Mouse (Mus musculus): ENCODE results near the gene Slc38a4.

Gene Slc38a4

DNA sequence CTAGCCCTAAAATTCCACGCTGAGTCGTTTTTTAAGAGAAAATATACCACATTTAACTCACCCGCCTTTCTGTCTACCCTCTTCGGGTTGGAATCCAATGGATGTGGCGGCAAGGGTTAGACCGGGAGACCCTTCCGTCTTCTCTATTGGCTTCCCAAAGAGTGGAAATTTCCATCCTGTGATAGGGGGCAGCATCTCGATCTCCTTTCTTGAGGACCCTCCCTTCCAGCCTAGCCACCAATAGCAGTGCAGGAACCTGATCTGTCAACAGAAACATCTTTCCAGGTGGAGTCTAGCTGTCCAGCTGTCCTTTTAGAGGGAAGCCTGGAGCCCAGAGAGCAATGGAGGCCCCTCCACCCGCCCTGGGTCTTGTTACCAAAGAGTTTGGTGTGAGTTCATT is at the start of gene Slc38a4:
Slc38a4 (minus strand) TSS at position 163 of the 400 bp plus-strand sequence.
- DNase-seq = no peak

DNA sequence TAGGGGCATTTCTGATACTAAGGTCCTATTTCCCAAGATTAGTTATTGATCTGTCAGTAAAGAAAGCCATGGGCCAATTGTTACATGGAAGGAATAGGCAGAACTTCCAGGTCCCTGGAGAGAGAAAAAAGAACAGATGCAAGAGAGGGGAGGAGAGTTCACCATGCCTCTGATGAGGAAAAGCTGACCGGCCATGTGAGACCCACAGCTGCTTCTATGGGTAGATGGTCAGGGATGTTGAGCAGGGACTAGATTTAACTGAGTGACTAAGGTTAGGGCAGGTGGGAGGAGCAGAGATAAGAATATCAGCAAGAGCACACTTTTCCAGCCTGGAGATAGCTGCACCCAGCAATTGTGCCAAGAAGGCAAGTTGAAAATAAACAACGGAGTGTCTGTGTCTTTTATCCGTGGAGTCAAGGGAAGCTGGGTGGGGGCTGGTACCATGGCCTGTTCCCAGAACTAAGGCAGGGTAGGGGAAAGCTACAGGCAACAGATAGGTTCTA is 49.2 kb upstream of the Slc38a4 start:
- no peak for DNase-seq

GRCm38 (mm10) chr15:97104048-97104447 is 48.3 kb upstream of the Slc38a4 start:
- DNase-seq = no peak

DNA sequence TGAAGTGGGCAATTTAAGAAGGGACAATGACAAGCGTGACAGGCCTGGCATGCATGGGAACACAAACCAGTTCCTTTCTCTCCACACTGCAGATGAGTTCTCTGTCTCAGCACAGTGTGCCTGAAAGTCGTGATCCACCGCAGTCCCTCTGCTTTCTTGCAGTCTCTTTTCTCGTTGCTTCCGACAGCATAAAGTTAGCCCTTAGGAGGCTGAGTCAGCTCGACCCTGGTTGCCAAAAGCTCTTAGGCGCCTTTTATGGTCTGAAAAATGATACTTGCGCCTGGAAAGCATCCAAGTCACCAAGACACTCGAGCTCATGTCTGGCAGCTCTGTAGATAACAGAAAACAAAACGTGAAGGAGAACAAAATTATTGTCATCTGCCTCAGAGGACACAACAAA is 47.1 kb upstream of the Slc38a4 start:
- DNase-seq = no peak

DNA sequence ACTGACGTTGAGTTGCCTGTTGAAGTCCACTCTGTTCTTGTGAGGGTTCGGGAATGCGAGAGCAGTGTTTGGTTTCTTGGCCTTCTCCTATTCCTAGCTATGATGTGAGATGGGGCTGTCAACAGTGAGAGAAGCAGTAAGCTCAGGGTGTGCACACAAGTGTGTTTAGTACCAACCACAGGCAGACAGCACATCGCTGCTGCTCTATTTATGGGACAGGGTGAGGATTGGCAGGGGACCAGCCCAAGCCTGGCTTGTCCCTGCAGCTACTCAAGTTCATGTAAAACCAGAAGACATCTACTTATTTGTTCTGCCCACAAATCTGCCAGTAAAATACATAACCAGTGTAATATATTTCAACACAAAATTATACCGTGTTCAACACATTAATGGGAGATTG is 46.4 kb upstream of the Slc38a4 start:
- DNase-seq = no peak

DNA sequence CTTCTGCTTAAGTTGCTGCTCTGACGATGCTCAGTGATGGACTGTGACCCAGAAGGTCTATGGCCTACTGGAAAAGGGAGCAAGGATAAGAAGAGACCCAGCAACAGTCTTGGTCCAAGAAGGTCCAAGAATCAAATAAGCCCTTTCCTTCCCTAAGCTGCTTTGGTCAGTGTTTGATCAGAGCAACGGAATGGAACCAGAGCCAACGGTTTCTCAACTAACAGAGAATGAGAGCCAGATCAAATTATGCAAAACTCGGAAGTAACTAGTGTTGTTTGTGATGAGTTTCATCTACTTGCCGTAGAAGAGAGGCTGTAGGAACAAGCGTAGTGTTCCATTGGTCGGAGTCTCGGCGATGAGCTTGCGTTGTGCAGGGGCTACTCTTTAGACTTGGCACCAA is 43.3 kb upstream of the Slc38a4 start:
- DNase-seq = no peak

DNA sequence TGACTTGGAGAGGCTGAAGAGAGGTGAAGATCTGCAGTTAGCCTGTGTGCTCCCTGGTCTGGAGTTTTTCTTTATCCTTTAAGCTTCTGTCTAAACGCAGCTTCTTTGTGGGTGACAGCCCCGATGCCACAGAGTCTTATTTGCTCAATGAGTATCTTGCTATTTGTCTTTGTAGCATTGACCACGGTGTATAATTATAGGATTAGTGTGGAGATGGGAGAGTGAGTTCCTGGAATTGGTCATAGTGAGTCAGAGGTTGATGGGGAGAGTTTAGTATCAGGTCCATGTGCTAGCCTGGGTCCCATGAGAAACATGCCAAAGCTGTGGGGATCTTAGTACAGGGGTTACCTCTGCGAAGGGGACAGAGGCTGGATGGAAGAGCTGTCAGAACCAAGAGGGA is 41.8 kb upstream of the Slc38a4 start:
- DNase-seq = no peak

DNA sequence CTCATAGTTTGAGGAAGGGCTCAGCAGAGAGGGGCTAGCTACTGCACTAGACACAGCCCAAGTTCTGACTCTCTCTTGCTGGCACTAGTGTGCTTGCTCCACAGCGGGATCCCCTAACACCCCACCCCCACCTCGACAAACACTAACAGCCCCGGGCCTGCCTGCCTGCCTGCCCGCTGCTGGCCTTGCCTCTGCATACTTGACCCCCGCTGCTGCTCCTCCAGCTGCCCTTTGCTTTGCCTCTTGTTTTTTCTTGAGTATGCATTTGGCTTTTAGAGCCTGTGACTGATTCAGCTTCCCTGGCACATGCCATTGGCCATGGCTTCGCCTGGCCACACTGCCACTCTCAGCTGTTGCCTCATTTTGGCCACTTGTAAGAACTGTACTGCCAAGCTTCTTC is 33.8 kb upstream of the Slc38a4 start:
- DNase-seq = no peak

DNA sequence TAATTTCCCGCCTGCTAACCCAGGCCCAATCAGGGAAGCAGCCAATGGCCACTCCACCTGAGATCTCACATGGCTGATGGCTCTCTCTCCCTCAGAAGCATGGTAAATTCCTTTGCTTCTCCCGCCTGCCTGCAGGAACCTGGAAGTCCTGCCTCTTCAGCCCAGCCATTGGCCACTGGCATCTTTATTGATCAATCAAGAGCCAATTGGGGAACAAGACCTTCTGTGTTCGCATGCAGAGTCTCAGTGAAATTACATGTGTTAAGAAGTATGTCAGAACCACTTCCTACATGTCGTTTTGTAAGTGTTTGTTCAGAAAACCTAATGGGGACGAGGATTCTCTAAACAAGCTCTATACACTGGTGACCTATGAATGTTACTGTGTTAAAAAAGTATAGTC is 30.1 kb upstream of the Slc38a4 start:
- DNase-seq = no peak

- no peak for DNase-seq
Observed at GRCm38 (mm10) chr15:97077665-97078064, 21.9 kb upstream of the Slc38a4 start.

DNA sequence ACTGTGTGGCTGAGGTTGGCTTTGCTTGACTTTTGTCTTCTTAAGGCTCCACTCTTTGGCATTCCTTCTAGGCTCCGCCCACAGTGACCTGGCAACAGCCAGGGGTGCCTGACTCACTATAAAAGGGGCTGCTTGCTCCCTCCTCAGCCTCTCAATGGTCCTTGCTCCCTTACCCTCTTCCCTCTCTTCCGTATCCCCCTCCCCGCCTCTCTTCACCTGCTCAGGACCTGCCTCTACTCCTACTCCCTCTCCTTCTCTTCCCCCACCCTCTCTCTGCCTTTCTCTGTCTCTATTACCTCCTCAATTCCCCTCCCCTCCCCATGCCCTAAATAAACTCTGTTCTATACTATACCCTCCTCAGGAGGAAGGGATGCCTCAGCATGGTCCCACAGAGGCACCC is 20.3 kb upstream of the Slc38a4 start:
- no peak for DNase-seq

DNA sequence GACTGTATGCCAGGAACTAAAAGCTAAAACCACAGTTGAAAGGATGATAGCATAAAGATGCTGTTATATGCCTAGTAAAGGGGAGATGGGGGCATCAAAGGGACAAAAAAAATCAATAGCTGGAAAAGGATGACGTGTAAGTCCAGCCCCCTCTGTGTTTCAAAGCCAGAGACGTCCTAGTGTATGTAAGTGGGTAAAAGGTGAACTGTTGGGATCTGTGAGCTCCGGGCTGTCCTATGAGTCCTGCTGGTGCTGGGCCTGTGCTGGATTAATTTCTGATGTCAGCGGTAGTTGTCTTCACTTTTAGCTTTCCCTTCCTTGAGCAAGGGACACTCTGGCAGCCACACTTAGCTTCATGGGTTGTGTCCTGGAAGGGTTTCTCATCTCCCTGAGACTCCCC is 19.5 kb upstream of the Slc38a4 start:
- no peak for DNase-seq

- no peak for DNase-seq
Observed at GRCm38 (mm10) chr15:97072859-97073826, 17.4 kb upstream of the Slc38a4 start.

GRCm38 (mm10) chr15:97067340-97068136 is 11.8 kb upstream of the Slc38a4 start:
- DNase-seq = no peak

GRCm38 (mm10) chr15:97066937-97067336 is 11.2 kb upstream of the Slc38a4 start:
- DNase-seq = no peak

GRCm38 (mm10) chr15:97063211-97063610 is 7.5 kb upstream of the Slc38a4 start:
- DNase-seq = no peak

DNA sequence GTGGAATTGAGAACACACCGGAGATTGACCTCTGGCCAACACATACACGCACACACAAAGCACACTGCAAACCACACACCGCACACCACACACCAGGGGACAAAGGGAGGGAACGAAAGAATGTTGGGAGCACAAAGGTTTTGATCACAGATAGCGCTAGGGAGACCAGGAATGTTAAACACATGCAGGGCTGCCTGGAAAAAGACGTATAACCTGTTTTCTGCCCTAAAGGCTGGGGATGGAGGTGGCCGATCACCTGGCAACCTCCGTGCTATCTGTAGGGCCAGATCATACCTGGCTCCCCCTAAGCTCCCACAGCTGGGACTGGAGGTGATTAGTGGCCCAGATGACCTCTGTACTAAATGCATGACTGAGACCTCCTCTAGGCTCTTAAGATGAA is 5.2 kb upstream of the Slc38a4 start:
- no peak for DNase-seq

- DNase-seq = no peak
Observed at GRCm38 (mm10) chr15:97060571-97060970, 4.8 kb upstream of the Slc38a4 start.

DNA sequence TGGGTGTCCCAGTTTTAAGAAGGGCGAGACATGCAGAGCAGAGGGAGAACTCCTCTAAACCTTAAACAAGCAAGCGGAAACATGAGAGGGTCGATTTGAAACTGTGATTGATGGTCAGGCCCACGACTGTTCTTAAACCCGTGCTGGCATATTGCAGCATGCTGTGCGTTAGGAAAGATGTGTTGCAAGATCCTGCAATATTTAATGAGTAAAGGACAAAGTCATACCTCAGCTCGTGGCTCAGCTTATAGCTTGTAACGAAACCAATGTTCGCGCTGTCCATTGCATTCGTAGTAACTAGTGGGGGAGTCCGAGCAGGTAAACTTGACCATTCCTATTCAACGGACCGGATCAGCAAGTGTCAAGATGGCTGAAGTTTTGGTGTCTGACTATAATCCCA is 4.3 kb upstream of the Slc38a4 start:
- no peak for DNase-seq

- DNase-seq = no peak
Observed at GRCm38 (mm10) chr15:97059071-97060041, 3.6 kb upstream of the Slc38a4 start.

- DNase-seq = no peak
Observed at GRCm38 (mm10) chr15:97054767-97055489, 828 bp downstream of the Slc38a4 start.

DNA sequence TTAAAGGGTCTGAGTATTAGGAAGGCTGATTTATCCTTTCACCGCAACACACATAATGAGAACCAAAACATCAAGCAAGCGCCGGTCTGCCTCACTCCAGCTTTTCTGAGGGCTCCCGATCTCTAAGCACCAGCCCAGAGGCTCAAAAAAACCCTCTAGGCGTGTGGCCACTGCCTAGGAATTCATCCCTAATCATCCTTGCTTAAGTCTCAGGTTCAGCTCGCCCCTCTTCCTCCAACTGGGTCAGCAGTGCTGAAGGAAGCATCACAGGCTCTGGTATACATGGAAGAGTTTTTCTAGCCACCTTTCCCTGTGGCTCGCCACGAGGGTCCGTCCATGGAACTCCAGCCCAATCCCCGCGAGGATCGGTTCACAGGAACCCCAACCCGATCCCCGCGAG is 1.6 kb downstream of the Slc38a4 start:
- no peak for DNase-seq
